Mouse (Mus musculus) kidney, adult 10 weeks (tissue): Measurements from ENCODE around the gene Engase. TPM values are rescaled to one million over a fixed set of nuclear protein-coding genes. Genes with fewer than 3 reads are reported as not detected.

Experiments used
- polyA plus RNA-seq: library from polyadenylated mRNA; stranded (reverse); fragments of 350-450 nt; fragmentation: Illumina TruSeq; extraction: RNeasy Lipid Tissue Mini Kit (QIAGEN cat#74804); gene quantifications from one replicate; pipeline ENCODE4 v1.2.3, GENCODE M21; 2014; ENCODE audit warnings: low read depth, low replicate concordance

Engase gene
- 1.6 TPM for polyA plus RNA-seq

GRCm38 (mm10) chr11:118476396-118477373 lies at the start of gene Engase:
Gene Engase, plus strand, starts transcription at chr11:118476829.

GRCm38 (mm10) chr11:118427986-118428385 lies 48.6 kb upstream of the Engase start, which contains the start of gene C1qtnf1:
Gene C1qtnf1, plus strand, starts transcription at chr11:118428203.

Other genes starting within 250 kb of the Engase start
- gene Cyth1, start 228.2 kb upstream of the Engase start, polyA plus RNA-seq: 31.2 TPM
- 1.9 TPM for gene Usp36, start 186.6 kb upstream of the Engase start, polyA plus RNA-seq
- gene Cep295nl, start 134.3 kb upstream of the Engase start, polyA plus RNA-seq: not detected
- 39.2 TPM for gene Timp2, start 121.1 kb upstream of the Engase start, polyA plus RNA-seq
- gene Lgals3bp, start 74.7 kb upstream of the Engase start, polyA plus RNA-seq: 7.9 TPM
- 4.0 TPM for gene Cant1, start 57.7 kb upstream of the Engase start, polyA plus RNA-seq
- 3.9 TPM for gene C1qtnf1, start 48.6 kb upstream of the Engase start, polyA plus RNA-seq